Mouse (Mus musculus) embryo, embryonic 10.5 days (tissue): Measurements from ENCODE around the gene Timp3.

ENCODE experiments used
- DNase-seq: peaks from one replicate; pipeline ENCODE4 v3.0.0-alpha.2; 2015; ENCODE audit warnings: low spot score

Gene Timp3

GRCm38 (mm10) chr10:86297307-86297706 lies 2.9 kb upstream of the Timp3 start:
- no peak for DNase-seq

DNA sequence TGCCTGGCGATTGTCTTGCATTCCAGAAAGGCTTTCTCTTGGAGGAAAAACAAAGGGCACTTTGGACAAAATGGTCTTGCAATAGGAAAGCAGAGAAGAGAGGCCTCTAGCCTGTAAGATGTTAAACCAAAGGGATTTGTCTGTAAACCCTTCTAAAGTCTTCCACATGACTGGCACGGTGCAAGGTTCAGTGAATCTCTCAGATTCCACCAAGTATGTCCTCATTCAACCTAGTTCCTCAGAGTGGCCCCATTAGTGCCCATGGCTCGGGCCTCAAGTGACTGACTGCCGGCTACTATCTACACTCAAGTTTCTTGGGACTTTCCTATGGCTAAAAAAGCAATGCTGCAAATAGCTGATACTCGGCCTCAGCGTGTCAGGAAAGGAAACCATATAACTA lies 1.8 kb upstream of the Timp3 start:
- DNase-seq, result no peak

GRCm38 (mm10) chr10:86299795-86300194 lies 377 bp upstream of the Timp3 start:
- no peak for DNase-seq

- no peak for DNase-seq
Measured at GRCm38 (mm10) chr10:86301117-86301490, 932 bp downstream of the Timp3 start.

GRCm38 (mm10) chr10:86301593-86302317 lies 1.6 kb downstream of the Timp3 start:
- DNase-seq, result peak; percentile 18

- no peak for DNase-seq
Measured at GRCm38 (mm10) chr10:86302318-86302648, 2.1 kb downstream of the Timp3 start.

GRCm38 (mm10) chr10:86302761-86303494 lies 2.8 kb downstream of the Timp3 start:
- peak; percentile 77 for DNase-seq

GRCm38 (mm10) chr10:86303495-86303876 lies 3.3 kb downstream of the Timp3 start:
- no peak for DNase-seq

GRCm38 (mm10) chr10:86304583-86304982 lies 4.4 kb downstream of the Timp3 start:
- DNase-seq, result peak; percentile 50

- DNase-seq, result no peak
Measured at GRCm38 (mm10) chr10:86307235-86307634, 7.1 kb downstream of the Timp3 start.

DNA sequence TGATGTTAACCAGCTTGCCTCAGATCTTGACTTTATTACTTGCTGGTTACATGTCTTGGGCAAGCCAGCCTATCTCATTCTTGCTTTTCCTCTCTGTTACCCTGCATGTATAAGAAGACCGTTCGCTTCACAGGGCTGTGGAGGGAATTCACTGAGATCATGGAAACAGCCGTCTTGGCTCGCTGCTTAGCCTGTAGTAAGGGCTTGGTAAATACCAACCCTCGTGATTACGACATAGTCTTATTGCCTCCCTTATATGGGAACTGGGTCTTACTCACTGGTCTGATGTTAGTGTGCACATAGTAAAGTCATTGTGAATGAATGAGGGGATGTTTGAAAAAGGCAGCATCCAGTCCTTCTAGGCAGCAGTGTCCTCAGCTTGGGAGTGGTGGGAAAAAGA lies 10.4 kb downstream of the Timp3 start:
- DNase-seq, result no peak

DNA sequence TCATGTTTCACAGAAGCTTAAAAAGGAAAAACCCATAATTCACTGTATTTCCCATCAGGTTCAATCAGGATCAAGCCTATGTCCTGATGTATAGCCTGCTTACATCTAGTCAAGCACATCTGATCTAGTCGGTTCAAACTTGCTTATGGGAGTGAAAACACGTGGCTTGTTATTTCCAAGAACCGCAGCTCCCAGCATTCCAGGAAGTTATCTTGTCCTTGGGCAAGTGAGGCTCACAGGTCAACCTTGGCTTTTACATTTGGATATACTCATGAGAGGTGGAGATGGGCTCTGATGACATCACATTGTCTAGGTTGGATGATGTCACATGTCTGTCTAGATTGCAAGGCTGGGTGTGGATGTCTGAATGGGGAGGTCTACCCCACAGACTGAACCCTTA lies 12.8 kb downstream of the Timp3 start:
- no peak for DNase-seq

- no peak for DNase-seq
Measured at GRCm38 (mm10) chr10:86313448-86313847, 13.3 kb downstream of the Timp3 start.

DNA sequence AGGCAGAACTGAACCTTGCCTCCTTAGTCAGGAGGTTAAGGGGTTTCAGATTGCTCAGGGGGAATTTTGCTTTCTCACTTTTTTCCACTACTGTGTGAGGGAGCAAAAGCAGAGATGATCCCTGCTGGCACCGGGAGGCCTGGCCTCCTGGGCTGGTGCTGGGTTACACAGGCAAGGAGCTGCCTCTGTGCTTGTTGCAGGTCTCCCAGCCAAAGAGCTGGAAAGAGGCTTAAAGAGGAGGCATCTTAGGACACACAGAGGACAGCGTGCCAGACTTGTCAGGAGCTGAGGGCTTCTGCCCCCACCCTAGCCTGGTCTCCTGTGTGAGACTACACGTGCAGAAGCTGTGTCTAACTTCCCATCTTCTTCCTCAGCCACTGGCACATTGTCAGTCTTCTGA lies 15.3 kb downstream of the Timp3 start:
- DNase-seq, result no peak

DNA sequence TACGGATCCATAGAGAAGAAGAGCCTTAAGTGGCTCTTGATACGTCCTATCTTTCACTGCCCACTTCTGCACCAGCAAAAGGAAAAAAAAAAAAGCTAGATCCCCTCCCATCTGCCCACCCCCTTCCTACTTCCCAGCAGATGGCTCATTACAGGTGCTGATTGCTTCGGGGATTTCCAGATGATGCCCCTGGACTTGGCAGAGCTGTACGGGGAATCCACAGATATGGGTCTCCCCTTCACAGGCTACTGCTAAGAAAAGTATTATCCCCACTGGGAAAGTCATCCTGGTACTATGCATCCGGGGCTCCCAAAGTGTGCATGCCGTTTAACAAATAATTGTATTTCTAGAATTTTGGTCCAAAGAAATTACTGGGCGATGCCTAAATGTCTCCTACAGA lies 17.5 kb downstream of the Timp3 start:
- no peak for DNase-seq

- no peak for DNase-seq
Measured at GRCm38 (mm10) chr10:86318552-86319140, 18.5 kb downstream of the Timp3 start.

DNA sequence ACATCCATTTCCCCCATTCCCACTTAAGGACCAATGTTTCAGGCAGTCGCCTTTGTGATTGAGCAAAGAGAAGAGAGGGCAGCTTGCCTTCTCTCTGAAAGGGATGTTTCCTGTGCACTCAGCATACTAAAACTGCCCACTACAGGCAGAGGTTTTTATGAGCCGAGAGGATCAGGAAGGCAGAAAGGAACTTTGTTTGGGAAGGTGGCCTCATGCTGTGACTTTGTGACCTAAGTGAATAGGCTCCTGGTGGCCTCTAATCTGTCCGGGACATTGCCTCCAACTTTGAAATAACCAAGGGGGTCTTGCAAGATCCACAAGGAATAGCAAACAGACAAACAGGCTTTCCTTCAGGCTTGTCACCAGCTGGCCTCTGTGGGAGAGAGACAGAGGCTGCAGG lies 19.4 kb downstream of the Timp3 start:
- no peak for DNase-seq

DNA sequence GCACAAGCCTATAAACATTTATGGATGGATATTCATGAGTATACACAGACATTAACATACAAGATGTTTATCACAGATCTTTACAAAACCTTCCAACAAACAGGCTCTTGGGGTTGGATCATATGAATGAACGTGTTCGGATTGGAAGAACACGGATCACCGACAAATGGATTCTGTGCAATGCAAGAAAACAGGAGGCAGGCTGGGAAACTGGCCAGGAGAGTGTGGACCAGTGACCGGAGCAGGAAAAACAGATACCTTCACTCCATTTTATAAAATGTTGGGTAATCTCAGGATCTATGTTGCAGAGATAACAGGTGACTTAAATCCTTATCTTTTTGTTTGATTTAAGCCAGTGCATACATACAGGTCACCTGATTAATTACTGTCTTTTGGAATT lies 20.0 kb downstream of the Timp3 start:
- DNase-seq, result no peak

GRCm38 (mm10) chr10:86321194-86321593 lies 21.0 kb downstream of the Timp3 start:
- no peak for DNase-seq

DNA sequence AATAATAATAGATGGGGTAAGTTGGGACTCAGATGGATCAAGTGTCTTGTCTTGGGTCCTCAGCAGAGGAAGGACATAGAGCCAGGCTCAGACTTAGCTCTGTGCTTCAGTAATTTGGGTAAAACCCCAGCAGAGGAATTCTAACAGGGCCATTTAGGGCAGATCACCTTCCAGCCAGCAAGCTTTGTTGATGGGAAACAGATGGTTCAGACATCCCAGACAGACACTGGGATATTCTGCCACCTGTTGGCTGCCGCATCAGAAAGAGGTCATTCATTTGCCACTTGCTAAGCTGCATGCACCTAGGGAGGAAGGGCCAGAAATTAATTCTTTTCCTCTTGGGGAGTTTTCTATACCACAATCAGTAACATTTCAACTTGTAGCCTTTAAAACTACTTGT lies 21.8 kb downstream of the Timp3 start:
- peak; percentile 50 for DNase-seq

DNA sequence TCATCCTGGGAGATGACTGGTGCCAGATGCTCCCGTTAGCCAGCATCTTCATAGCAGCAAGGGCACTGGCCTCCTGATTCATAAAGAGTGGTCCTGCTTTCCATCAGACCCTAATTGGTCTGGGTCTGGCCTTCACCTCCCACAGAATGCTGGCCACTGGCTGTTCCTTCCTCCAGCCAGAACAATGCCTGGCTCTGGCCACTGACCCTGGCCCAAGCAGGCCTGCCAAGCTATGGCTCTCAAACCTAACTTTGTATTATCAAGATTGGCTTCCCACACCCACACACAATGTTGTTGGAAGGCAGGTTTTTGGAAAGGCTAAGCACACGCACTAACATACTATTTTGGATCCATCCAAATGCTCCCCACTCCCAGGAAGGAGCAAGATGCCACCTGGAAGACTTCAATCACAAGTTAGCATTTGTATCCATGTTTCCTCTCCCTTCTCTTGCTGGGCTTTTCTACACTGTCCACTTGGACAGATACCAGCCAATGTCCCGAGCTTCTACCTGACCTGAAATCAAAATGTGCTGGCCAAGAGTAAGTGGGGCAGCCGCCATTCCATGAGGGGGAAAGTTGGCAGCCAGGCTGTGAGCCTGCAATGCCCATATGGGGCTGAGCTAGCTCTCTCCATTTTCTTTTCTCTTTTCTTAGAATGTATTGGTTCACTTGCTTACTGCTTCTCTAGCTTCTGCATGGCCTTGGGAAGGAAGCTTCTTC lies 23.3 kb downstream of the Timp3 start:
- no peak for DNase-seq

DNA sequence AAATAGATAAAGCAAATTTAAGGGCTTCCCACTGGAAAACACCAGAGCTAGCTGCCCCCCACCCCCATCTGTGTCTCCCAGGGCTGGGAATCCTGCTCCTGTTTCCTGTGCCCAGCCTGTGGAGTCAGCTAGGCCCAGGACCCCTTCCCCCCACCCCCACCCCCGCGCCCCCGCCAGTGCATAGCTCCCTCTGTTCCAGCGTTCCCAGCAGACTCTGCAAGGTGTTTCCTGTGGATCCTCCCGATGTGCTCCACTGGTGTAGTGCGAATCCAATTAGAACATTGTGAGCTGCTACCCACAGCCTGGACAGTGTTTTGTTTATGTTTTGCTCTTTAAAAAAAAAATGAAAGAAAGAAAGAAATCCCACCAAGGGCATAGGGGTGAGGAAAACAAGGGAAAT lies 25.1 kb downstream of the Timp3 start:
- DNase-seq, result no peak

DNA sequence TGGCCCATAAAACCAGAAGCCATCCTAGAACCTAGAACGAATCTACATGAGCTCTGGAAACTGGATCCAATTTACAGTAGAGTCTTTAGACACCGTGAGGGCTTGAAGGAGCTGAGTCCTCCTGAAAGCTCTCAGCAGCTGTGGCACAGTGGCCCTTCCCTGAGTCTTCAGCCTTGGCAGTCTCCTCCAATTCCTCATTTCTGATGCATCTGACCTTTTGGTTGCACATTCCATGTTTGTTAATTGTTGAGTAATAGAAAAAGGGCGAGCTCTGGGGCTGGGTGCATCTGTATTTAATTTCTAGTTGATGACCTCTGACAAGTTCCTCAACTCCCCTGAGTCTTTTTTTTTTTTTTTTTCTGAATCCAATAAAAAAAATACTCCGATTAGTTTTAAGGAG lies 28.0 kb downstream of the Timp3 start:
- no peak for DNase-seq
